Mouse (Mus musculus) layer of hippocampus, postnatal 25 days (tissue): Measurements from ENCODE around the gene Gm10197. TPM values are rescaled to one million over a fixed set of nuclear protein-coding genes. Genes with fewer than 3 reads are reported as not detected.
"Not testable (repeated sequence)": the region's sequence is repeated elsewhere in the genome, so short reads cannot be mapped to it uniquely, and the experiment has no call there.

ENCODE experiments used
- DNase-seq, 2 experiments: peaks; one replicate each; pipeline ENCODE4 v3.0.0; 2022; ENCODE audit warnings: mixed read lengths in 2 of 2, low spot score in 1 of 2; ENCODE audit errors: extremely low spot score in 1 of 2
- total RNA-seq, 2 experiments: library from RNA; stranded (reverse); gene quantifications; 2 replicates each; pipeline ENCODE4 v1.2.3; 2021

Gm10197 gene
- not detected for total RNA-seq

DNA sequence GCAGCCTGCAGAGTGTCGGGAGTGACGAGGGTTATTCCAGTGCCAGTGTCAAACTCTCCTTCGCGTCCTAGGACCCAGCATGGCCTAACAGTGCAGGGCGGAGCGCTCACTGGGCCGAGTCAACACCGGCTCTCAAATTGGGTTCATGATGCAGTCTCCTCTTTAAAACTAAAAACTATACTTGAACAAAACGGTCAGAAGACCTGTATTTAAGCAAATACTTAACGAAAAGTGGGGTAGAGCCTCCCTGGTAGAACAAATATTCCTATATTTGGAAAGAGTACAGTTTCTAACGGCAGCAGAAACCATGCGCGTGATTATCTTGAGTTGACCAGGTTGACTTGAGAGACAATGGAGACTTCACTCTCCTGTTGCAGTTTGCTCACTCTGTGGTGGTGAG lies at the start of gene Gm10197:
Gene Gm10197 (minus strand): TSS at position 101 of the 400 bp plus-strand sequence.
- no peak for DNase-seq

DNA sequence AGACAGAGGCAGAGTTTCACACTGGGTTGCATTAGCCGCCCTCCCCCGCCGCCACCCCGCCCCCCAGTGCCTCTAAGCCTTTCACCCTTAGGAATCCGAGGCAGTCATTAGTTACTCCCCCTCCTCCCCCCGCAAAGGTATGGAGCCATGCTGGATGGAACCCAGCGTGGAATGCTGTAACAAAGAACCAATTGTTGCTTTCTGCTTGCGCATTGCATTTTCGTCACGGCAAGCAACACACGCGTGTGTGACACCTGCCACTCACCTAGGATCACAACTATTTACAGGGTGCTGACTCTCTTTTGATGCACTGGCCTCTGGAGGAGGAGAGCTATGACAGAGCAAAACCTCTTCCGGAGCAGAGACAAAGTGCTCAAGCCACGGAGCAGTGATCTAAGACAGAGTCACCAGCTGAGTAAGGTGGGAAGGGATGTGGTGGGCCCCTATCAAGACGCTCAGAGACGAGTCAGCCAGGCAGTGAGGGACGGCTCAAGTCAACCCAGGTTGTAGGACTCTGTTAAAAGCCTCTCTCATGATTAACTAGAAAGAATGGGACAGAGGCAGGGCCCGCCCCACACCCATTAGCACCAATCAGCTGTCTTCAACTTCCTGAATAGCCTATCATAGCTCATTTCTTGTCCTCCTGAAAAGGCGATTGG lies 49.5 kb upstream of the Gm10197 start:
- DNase-seq, result peak in 1 of 2 experiments; percentile 50

DNA sequence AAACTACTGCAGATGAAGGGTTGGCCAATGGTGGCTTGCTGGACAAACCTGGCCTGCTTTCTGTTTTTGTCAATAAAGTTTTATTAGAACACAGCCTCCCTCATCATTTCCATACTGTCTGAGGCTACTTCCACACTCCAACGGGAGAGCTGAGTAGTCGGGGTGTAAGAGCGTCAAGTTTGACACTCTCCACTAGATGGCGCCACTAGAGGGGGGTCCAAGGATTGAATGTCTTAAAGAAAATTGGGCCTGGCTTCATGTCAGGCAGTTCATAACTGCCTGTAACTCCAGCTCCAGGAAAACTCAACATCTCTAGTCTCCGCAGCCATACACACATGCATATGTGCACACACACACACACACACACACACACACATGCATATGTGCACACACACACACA lies 48.3 kb upstream of the Gm10197 start:
- DNase-seq, result peak in 1 of 2 experiments; percentile 53

DNA sequence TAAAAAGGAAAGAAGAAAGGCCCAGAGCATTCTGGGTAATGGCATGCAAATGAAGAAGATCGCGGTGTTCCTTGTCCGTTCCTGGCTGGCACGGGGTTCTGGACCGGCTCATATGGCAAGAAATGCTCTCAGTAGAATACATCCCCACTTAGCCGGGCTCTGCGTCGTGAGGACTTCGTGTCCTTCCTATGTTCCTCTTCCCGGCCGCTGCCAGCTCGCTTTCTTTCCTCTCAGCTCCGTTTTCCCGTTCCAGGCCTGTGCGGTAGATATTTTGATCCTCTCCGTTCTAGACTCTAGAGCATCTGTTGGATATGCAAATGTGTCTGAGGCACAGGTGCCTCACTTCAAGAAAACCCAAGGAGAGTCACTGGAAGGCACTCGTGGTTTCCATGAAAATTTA lies 43.6 kb upstream of the Gm10197 start:
- DNase-seq, result no peak

DNA sequence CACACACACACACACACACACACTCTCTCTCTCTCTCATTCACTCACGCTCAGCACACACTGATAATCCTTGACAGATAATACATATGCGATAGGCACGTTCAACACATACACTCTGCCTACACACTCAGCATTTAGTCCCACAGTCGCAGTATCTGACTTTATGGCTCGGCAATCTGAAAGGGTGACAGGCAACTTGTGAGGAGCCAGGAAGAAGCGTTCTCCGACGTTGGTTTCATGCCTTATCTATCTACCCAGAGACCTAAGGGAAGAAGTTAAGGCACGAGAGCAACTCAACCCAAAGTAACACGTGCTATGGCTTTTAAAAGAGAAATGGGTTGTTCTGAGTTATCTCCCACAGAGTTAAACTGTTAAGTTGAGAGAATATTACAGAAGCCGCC lies 43.1 kb upstream of the Gm10197 start:
- no peak for DNase-seq

DNA sequence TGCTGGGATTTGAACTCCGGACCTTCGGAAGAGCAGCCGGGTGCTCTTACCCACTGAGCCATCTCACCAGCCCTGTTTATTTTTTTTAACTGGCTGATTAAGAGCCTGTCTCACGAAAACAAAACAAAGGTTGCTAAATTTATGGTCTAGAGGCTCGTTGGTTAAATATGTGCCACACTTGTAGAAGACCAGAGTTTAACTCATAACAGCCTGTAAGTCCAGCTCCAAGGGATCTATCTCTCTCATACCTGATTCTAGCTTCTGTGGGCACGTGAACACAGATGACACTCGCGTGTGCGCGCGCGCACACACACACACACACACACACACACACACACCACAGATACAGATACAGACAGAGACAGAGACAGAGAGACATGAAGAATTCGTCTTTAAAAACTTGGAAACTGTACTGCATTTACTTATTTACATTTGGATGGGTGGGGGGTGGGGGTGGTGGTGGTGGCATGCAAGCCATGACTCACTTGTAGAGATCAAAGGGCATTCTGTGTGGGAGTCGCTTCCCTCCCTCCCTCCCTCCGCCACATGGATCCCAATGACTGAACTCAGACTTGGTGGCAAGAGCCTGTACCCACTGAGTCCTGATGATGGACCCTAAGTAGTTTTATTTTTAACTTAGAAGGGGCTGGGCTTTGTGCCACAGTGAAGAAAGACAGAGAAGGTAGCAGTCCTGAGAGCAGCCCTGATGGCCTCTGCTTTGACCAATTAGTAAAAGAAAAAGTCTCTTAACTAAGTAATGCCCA lies 42.2 kb upstream of the Gm10197 start:
- DNase-seq, result no peak

DNA sequence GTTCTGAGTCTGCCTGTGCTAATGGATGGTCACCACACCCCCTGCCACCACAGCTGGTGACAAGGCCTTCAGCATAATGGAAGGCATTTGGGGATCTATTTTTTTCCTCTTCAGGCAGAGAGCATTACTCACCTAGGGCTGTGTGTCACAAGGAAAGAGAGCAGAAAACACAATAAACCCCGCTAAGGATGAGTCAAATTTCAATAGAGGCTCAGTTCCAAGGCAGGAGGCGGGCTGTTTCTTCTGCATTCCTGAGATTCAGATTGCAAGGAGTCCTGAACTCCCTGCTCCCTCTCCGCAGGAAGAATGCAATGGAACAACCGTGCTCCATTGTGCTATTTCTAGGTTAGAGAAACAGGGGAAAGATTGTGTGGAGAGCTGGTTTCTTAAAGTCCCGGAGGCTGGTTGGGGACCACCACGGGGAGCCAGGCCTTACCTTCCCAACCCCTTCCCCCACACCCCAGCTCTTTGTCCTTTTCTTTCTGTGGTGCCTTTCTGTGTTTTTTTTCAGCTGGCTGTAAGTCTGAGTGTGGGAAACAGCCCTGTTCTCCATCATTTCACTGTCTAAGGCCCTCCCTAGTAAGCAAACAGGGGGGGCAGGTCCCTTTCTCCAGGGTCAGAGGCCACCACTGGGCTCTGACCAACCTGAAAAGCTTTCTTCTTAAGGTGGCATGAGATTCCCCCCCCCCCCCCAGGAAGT lies 40.7 kb upstream of the Gm10197 start:
- DNase-seq, result no peak

DNA sequence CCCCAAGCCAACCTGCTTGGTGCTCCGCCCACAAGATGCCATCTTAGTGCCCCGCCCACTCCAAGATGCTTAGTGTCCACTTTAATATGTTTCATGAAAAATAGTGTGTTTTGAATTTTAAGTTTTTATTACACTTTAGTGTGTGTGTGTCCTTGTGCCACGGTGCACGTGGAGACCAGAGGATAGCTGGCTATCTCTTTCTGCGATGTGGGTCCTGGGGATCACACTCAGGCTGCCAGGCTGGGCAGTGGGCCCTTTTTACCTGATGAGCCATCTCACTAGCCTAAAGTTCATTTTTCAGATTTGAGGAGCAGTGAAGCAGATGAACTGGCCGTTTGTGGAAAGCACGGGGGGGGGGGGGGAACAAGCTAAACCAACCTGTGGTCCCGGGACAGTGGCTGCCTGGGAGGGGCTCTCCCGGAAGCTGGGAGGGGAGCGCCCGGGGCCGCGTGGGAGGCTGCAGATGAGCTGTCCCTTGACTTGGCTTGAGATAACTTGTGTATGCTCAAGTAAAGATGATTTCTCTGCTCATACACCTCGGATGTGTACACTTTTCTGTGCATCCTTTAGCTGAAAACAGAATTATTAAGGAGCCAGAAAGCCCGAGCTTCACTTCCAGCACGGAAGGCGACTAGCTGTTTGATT lies 38.2 kb upstream of the Gm10197 start:
- no peak for DNase-seq

DNA sequence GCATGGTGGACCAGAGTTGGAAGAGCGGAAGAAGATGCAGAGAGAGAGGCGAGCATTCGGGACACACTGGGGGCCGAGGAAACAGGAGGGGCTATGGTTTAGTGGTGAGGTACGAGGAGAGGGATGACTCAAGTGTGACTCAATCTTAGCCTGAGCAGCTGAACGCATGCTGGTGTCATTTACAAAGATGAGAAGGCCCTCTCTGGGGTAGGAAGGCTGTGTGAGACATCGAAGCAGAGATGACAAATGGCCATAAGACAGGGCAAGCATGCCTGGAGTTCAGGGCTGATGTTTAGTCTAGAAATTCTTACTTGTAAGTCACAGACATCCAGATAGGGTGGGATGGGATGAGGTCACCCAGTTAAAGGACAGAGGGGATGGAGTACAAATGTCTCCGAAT lies 36.8 kb upstream of the Gm10197 start:
- DNase-seq, result no peak

DNA sequence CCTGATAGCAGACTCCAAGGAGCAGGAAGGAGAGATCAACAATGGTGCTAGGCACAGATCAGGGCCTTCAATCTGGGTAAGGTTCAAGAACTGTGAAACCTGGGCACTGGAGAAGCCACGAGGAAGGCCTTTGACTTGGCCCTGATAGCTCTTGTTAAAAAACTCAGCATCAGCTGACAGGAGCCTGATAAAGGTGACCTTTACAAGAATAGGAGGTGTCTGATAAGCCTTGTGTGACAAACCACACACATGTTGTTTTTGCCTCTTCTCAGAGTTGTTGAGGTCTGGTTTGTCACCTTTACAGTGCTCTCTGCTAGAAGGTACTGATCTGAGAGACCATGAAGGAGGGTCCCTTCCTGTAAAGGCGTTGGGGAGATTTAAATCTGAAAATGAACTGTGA lies 35.8 kb upstream of the Gm10197 start:
- no peak for DNase-seq

DNA sequence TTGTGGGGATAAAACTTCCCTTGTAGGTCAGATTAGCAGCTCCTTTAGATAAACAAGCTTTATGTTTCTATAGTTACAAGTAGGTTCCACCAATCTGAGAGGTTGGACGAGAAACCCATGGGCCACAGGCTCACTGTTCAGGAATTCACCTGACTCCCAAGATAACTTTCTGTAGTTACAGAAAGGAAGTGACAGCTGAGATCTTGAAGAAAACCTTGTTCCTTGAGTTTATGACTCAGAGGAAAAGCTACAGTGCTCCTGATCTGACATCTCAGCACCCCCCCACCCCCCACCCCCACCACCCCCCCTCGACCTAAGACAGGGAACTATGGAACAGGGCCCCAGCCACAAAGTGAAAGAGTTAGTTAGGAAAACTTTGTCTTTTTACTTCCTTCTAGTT lies 34.2 kb upstream of the Gm10197 start:
- DNase-seq, result no peak

DNA sequence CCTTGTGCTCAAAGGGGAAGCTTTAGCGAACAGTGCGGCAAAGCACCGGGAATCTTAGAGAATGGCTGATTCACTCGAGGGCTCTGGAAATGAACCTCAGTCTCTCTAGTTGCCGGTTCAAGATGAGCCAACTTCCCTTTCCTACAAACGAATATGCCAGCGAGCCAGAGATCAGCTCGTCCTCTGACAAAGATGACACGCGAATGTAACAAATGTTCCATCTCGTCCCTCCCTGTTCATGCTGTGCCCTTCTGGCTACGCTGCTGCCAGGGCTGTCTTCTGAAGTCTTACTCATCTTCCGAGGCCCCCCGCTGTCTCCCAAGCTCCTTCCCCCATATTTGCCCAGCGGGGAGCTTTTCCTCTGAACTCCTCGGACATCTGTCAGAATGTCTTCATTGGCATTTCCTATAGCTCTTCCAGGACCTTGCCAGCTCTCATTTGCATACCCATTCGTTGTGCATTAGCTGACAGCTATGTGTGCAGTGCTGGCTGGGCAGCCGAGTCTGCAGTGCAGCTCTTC lies 33.3 kb upstream of the Gm10197 start:
- no peak for DNase-seq

DNA sequence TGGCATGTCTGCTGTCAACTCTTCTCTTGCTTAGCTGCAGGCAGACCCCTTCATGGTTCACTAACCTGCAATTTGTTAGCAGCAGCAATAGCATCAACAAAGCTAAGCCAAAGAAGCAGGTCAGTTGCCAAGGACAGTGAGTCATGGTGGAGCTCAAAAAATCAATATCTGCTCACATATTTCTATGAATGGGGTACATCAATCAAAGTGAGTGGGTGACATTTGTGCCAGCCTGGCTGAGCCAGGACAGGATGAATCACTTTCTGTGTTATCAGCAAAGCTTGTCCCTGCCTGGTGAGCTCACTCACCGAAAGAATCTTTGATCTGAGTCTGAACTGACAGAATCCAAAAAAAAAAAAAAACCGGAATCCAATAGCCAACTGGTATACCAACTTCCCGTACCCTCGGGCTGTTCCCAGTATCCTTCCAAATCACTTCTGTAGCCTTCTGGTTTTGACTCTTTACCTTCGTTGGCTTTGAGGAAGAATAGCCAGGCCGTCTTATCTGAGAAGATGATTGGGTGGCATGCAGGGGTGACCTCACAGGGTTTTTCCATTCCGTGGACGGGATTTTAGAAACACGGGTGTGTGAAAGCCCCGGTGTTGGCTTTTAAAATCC lies 32.8 kb upstream of the Gm10197 start:
- no peak for DNase-seq

DNA sequence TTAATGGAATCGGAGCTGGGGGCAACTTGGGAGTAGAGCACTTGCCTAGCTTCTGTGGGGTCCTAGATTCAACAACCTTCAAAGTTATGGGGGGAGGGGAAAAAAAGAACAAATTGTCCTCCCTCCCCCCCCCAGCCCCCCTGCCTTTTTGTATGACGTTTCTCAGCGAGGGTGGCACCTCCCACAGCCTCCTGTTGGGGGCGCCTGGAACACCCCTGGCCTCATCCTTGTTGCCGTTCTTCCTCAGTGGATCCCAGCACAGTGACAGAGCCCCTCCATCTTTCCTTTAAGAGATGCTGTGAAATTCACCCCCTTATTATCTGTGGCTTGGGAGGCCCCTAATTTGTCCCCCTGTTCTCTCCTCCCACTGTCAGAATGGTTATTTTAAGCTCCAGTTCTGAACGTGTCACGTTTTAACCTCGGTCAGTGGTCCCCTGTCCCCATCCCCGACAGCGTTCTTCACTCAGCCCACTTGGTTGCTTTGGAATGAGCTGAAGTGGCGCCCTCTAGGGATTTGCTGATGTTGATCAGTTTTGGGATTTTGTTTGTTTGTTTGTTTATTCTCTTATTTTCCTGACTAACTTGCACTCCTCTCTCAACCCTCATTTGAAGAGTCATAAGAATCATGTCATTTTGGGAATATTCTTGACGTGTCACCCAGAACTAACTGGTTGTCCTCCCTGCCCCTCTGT lies 31.3 kb upstream of the Gm10197 start:
- no peak for DNase-seq

DNA sequence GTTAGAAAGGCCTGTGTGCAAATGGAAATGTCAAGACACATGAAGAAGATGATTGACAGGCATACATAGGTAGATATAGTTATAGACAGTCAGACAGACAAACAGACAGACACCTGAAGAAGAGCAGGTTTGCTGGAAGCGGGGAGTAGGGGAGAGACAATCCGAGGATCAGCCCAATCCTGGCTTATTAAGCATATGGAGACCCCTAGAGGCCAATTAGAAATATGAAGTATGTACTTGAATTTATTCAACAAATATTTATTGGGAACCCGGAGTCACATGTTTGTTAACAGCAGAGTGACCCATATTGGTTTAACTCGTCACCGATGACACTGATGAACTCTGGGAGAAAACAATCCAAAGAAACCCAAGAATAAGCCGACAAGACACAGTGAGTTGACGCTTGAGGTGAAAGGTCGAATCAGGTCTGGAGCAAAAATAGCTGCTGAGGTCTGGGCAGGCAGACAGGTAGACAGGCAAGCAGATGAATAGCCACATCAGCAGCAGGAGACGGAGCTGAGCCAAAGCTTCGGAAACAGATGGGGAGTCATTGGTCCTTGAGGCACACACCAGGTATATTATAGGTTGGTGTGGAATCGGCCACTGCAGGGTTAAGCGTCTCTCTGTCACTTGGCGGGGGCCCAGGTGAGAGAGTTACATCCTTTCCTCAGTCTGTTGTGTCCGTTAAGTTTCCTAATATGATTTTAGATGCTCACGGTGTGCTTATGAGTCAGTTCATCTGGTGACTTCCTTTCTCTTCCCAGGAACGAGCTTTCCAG lies 29.0 kb upstream of the Gm10197 start:
- DNase-seq, result no peak

DNA sequence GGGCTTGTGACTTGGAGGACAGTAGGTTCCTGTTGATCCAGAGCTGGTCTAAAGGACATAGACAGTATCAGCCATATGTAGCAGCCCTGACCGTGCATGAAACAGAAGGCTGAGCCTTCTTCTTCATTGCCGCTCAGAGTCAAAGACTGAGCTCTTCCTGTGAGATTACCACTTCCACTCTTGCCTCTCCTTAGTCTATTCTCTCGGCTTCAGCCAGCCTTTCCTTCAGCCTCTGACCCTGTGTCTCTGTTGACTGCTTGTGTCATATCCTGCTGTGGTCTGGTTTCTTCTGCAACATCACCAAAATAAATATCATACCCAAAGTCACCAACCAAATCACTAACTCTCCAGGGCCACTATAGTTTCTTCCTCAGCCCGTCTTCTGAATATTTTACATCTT lies 27.6 kb upstream of the Gm10197 start:
- DNase-seq, result no peak

DNA sequence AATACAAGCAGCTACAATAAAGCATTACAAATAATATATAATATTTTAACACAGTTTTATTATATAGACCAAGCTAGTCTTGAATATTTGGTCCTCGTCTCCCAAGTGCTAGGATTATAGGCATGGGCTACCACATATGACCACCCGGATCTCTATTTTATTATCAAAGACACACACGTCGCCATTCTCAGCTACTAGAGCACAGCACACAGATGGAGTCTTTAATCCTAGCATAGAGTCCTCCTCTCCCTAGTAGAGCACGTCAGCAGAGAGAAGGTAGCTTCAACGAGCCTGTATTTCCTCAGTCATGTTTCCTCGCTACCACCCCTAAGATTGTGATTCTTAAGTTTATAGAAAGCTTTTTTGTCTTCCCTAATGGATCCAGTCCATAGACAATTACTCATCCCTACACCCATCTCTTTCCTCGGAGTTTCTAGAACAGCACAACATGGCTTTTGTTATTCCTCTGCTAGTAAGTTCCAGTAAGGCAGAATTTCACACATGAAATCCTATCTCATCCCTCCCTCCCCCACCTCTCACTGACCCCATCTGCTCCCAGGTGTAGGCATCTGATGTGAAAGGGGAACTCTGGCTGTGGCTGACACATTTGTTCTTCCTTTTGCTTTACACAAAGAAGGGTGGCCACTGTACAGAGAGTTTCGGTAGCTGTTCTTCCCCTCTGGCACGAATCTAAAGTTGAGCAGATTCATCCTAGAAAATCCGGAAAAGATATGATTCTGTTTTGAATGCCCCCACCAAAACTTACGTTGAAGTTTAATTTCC lies 26.1 kb upstream of the Gm10197 start:
- no peak for DNase-seq

DNA sequence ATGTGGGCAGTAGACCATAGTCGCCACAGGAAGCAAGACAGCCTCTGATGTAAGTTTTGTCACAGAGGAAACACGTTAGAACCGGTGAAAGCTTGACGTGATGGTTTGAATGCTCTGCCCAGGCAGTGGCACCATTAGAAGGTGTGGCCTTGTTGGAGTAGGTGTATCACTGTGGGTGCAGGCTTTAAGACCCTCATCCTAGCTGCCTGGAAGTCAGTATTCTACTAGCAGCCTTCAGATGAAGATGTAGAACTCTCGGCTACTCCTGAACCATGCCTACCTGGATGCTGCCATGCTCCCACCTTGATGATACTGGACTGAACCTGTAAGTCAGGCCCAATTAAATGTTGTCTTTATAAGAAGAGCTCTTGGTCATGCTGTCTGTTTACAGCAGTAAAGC lies 24.2 kb upstream of the Gm10197 start:
- not testable (repeated sequence) for DNase-seq
